Mouse (Mus musculus): Measurements from ENCODE around the gene Map3k11. TPM values are rescaled to one million over a fixed set of nuclear protein-coding genes. Genes with fewer than 3 reads are reported as not detected.

Map3k11 gene
- total and polyA plus RNA-seq, 3 experiments: 22.5 to 38.3 TPM; not detected in 1

DNA sequence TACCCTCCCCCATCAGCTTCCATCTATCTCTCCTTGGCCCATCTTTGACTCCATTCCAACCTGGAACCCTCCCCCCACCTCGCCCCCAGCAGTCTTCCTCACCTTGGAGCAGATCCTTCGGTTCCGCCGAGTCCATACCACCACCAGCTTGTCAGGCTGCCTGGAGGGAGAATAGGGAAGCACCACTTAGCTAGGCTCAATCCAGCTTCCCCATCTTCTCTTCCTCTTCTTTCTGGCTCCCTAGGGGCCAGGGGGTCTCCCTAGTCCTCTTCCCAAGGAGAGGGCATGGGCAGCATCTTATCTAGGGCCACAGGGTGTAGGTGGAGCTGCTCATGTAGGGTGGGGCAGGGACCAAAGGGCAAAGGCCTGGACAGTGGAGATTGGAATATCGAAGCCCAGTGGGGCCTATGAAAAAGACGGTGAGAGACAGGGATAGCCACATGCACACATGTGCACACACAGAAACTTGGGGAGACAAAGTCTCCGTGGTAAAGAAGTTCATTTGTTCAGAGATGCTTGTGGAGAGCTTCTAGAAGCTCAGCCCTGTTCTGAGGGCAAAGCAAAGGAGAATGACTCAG is 34.4 kb downstream of the Map3k11 start:
- Histone ChIP-seq H3K27me3 (ENCODE audit: control insufficient read depth in 1 of 2, insufficient read depth in 2 of 2, low read length in 2 of 2) (no peaks in the 10 kb centered on the region), H3K9me3 (replicated peaks; ENCODE audit: insufficient read depth, low read length) (no peaks in the 10 kb centered on the region), H3K27ac (ENCODE audit: control insufficient read depth, low read depth, low read length) (peak overlapping the region; percentile 28; the same call in 1 of the 2 replicates), H3K36me3 (ENCODE audit: control insufficient read depth in 1 of 2, insufficient read depth in 2 of 2, low read length in 2 of 2) (peaks cover 8 to 34% of the 10 kb centered on the region in 2 experiments), H3K9ac (ENCODE audit: control insufficient read depth, low read depth, low read length, poor library complexity, severe bottlenecking) (no peak overlapping the region), H3K4me1 (ENCODE audit: control insufficient read depth in 1 of 2, insufficient read depth in 2 of 2, low read length in 2 of 2) (peaks cover 3 to 31% of the 10 kb centered on the region in 2 experiments; a peak in 3 of 4 replicates), H3K4me3 (ENCODE audit: control insufficient read depth in 1 of 2, insufficient read depth in 1 of 2, low read depth in 2 of 2, low read length in 2 of 2) (no peak overlapping the region), H3K79me2 (ENCODE audit: control insufficient read depth, insufficient read depth, low read length, poor library complexity) (peaks cover 30% of the 10 kb centered on the region)
- DNase-seq (ENCODE audit: low read depth, low spot score): peak; percentile 41
- TF ChIP-seq EP300 (IDR thresholded peaks at IDR 0.05; ENCODE audit: low read depth in 1 of 2, low read length in 2 of 2): 0 out of 4 replicates have a peak, but pooled peaks of 1 of the 2 experiments have one; percentile 13
- TF ChIP-seq SIN3A (IDR thresholded peaks at IDR 0.05; ENCODE audit: low read length): 0 out of 2 replicates have a peak, but pooled peaks have one; percentile 10
- no peak for TF ChIP-seq NELFE (IDR thresholded peaks at IDR 0.05; ENCODE audit: low read depth, low read length)
- no peak for TF ChIP-seq TCF12 (IDR thresholded peaks at IDR 0.05; ENCODE audit: low read depth, low read length)
- no peak for TF ChIP-seq POLR2AphosphoS2 (IDR thresholded peaks at IDR 0.05; ENCODE audit: low read length)
- peak; percentile 13; the same call in 1 of the 2 replicates for TF ChIP-seq TAL1 (IDR thresholded peaks at IDR 0.05; ENCODE audit: low read length)

DNA sequence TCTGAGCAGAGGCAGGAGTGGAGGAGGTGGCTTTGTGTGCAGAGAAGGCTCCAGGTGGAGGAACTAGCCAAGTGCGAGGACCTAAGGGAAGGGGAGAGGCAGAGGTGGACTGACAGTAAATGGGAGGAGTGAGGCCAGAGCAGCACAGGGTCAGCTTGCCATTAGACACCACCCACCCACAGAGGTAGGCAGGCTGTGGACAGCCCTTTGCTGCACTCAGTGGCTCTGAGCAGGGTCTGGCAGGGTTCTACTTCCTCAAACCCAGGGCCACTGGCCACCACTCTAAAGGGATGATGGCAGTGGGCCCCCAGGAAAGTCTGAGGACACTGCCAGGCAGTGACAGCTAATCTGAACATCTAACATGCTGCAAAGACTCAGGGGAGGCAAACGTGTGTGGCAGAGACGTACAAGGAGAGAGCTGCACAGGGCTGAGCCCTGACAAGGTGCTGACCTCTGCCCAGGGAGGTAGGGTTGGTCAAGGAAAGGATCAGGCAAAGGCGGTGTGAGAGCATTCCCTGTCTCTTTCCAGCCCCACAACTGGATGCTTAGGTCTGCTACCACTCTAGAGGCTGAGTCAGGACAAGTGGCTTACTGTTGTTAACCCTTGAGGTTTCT is 35.5 kb downstream of the Map3k11 start:
- H3K9me3 ChIP-seq (replicated peaks; ENCODE audit: insufficient read depth, low read length): no peaks in the 10 kb centered on the region
- H3K9ac ChIP-seq (ENCODE audit: control insufficient read depth, low read depth, low read length, poor library complexity, severe bottlenecking): peak overlapping the region; percentile 32
- H3K4me3 ChIP-seq (ENCODE audit: control insufficient read depth in 1 of 2, insufficient read depth in 1 of 2, low read depth in 2 of 2, low read length in 2 of 2): peak overlapping the region; percentile 32 to 70
- no peaks in the 10 kb centered on the region for H3K27me3 ChIP-seq (ENCODE audit: control insufficient read depth in 1 of 2, insufficient read depth in 2 of 2, low read length in 2 of 2)
- TF ChIP-seq ZKSCAN1 (IDR thresholded peaks at IDR 0.05; ENCODE audit: low read depth, low read length) (no peak), MYB (IDR thresholded peaks at IDR 0.05; ENCODE audit: low read depth, low read length) (no peak), USF2 (IDR thresholded peaks at IDR 0.05; ENCODE audit: borderline replicate concordance in 1 of 2, insufficient read depth in 1 of 2, low read depth in 1 of 2, low read length in 2 of 2) (no peak), ELF1 (IDR thresholded peaks at IDR 0.05; ENCODE audit: low read depth, low read length) (no peak), ETS1 (IDR thresholded peaks at IDR 0.05; ENCODE audit: low read depth, low read length) (no peak), UBTF (IDR thresholded peaks at IDR 0.05; ENCODE audit: borderline replicate concordance, insufficient read depth, low read depth, low read length) (no peak), EP300 (IDR thresholded peaks at IDR 0.05; ENCODE audit: low read depth in 1 of 2, low read length in 2 of 2) (no peak), MAFK (IDR thresholded peaks at IDR 0.05; ENCODE audit: borderline replicate concordance, low read depth, low read length) (no peak), POLR2AphosphoS5 (IDR thresholded peaks at IDR 0.05; ENCODE audit: borderline replicate concordance, low read depth, low read length) (no peak), RCOR1 (IDR thresholded peaks at IDR 0.05; ENCODE audit: low read depth, low read length) (no peak), MEF2A (IDR thresholded peaks at IDR 0.05; ENCODE audit: extremely low read depth, insufficient replicate concordance, low read depth, low read length, poor library complexity, severe bottlenecking) (no peak), SMC3 (IDR thresholded peaks at IDR 0.05; ENCODE audit: low read depth, low read length) (no peak), HCFC1 (IDR thresholded peaks at IDR 0.05; ENCODE audit: low read depth, low read length) (no peak), GATA1 (IDR thresholded peaks at IDR 0.05; ENCODE audit: low read depth, low read length) (no peak)
- H3K79me2 ChIP-seq (ENCODE audit: control insufficient read depth, insufficient read depth, low read length, poor library complexity): peaks cover 39% of the 10 kb centered on the region
- DNase-seq (ENCODE audit: low read depth, low spot score): no peak
- H3K4me1 ChIP-seq (ENCODE audit: control insufficient read depth in 1 of 2, insufficient read depth in 2 of 2, low read length in 2 of 2): peaks cover 3 to 38% of the 10 kb centered on the region in 2 experiments; a peak in 3 of 4 replicates
- H3K27ac ChIP-seq (ENCODE audit: control insufficient read depth, low read depth, low read length): peak overlapping the region; percentile 45
- H3K36me3 ChIP-seq (ENCODE audit: control insufficient read depth in 1 of 2, insufficient read depth in 2 of 2, low read length in 2 of 2): peaks cover 8 to 34% of the 10 kb centered on the region in 2 experiments
